Mouse (Mus musculus): ENCODE data around the gene Stat1. TPM values are rescaled to one million over a fixed set of nuclear protein-coding genes. Genes with fewer than 3 reads are reported as not detected.

Stat1 gene
- total and polyA plus RNA-seq, 3 experiments = 10.2 to 77.0 (median 66.1) TPM

GRCm38 (mm10) chr1:52170747-52171146, 51.5 kb downstream of the Stat1 start:
- Histone ChIP-seq H3K36me3 (replicated peaks) (peaks cover 49% of the 10 kb centered on the region), H3K4me1 (ENCODE audit: insufficient read depth, low read depth, low read length) (peaks cover 6% of the 10 kb centered on the region; the same call in 1 of the 2 replicates), H3K9me3 (replicated peaks) (no peaks in the 10 kb centered on the region), H3K4me3 (ENCODE audit: low read depth, low read length) (no peak overlapping the region), H3K27me3 (ENCODE audit: insufficient read depth, low read length) (no peaks in the 10 kb centered on the region)
- TF ChIP-seq TAL1 (conservative IDR thresholded peaks at IDR 0.05; ENCODE audit: low read depth, low read length) = no peak
- no peak for TF ChIP-seq GATA2 (IDR thresholded peaks at IDR 0.05; ENCODE audit: borderline replicate concordance, low read depth, low read length)
- no peak for TF ChIP-seq GATA1 (IDR thresholded peaks at IDR 0.05; ENCODE audit: borderline replicate concordance, low read length)
- TF ChIP-seq CTCF (IDR thresholded peaks at IDR 0.05; ENCODE audit: low read depth, low read length) = no peak
- TF ChIP-seq POLR2AphosphoS5 (IDR thresholded peaks at IDR 0.05; ENCODE audit: insufficient replicate concordance, low read depth, low read length) = no peak
- ATAC-seq (ENCODE audit: extremely low read depth, insufficient number of reproducible peaks, low FRiP score, poor library complexity, severe bottlenecking) (no peak), DNase-seq (ENCODE audit: low spot score) (no peak)

GRCm38 (mm10) chr1:52171271-52171670, 52.0 kb downstream of the Stat1 start:
- H3K36me3 ChIP-seq (replicated peaks) = peaks cover 43% of the 10 kb centered on the region
- ATAC-seq (ENCODE audit: extremely low read depth, insufficient number of reproducible peaks, low FRiP score, poor library complexity, severe bottlenecking) (no peak), DNase-seq (ENCODE audit: low spot score) (no peak)
- peaks cover 10% of the 10 kb centered on the region for H3K4me1 ChIP-seq (ENCODE audit: insufficient read depth, low read depth, low read length)
- no peaks in the 10 kb centered on the region for H3K27me3 ChIP-seq (ENCODE audit: insufficient read depth, low read length)
- H3K9me3 ChIP-seq (replicated peaks) = no peaks in the 10 kb centered on the region
- no peak overlapping the region for H3K4me3 ChIP-seq (ENCODE audit: low read depth, low read length)
- no peak for TF ChIP-seq GATA2 (IDR thresholded peaks at IDR 0.05; ENCODE audit: borderline replicate concordance, low read depth, low read length)
- TF ChIP-seq GATA1 (IDR thresholded peaks at IDR 0.05; ENCODE audit: borderline replicate concordance, low read length) = no peak
- no peak for TF ChIP-seq TAL1 (conservative IDR thresholded peaks at IDR 0.05; ENCODE audit: low read depth, low read length)
- TF ChIP-seq POLR2AphosphoS5 (IDR thresholded peaks at IDR 0.05; ENCODE audit: insufficient replicate concordance, low read depth, low read length) = no peak
- TF ChIP-seq CTCF (IDR thresholded peaks at IDR 0.05; ENCODE audit: low read depth, low read length) = no peak

GRCm38 (mm10) chr1:52175321-52175720, 56.1 kb downstream of the Stat1 start:
- Histone ChIP-seq H3K9me3 (replicated peaks) (no peaks in the 10 kb centered on the region), H3K36me3 (replicated peaks) (peaks cover 36% of the 10 kb centered on the region), H3K4me3 (ENCODE audit: low read depth, low read length) (no peak overlapping the region), H3K4me1 (ENCODE audit: insufficient read depth, low read depth, low read length) (peaks cover 12% of the 10 kb centered on the region), H3K27me3 (ENCODE audit: insufficient read depth, low read length) (no peaks in the 10 kb centered on the region)
- DNase-seq (ENCODE audit: low spot score) (no peak), ATAC-seq (ENCODE audit: extremely low read depth, insufficient number of reproducible peaks, low FRiP score, poor library complexity, severe bottlenecking) (no peak)
- no peak for TF ChIP-seq GATA2 (IDR thresholded peaks at IDR 0.05; ENCODE audit: borderline replicate concordance, low read depth, low read length)
- no peak for TF ChIP-seq TAL1 (conservative IDR thresholded peaks at IDR 0.05; ENCODE audit: low read depth, low read length)
- TF ChIP-seq CTCF (IDR thresholded peaks at IDR 0.05; ENCODE audit: low read depth, low read length) = no peak
- TF ChIP-seq POLR2AphosphoS5 (IDR thresholded peaks at IDR 0.05; ENCODE audit: insufficient replicate concordance, low read depth, low read length) = no peak
- TF ChIP-seq GATA1 (IDR thresholded peaks at IDR 0.05; ENCODE audit: borderline replicate concordance, low read length) = no peak

- Histone ChIP-seq H3K9me3 (replicated peaks) (no peaks in the 10 kb centered on the region), H3K27me3 (ENCODE audit: insufficient read depth, low read length) (no peaks in the 10 kb centered on the region), H3K4me1 (ENCODE audit: insufficient read depth, low read depth, low read length) (peaks cover 11% of the 10 kb centered on the region), H3K36me3 (replicated peaks) (peaks cover 39% of the 10 kb centered on the region), H3K4me3 (ENCODE audit: low read depth, low read length) (no peak overlapping the region)
- DNase-seq (ENCODE audit: low spot score) (no peak), ATAC-seq (ENCODE audit: extremely low read depth, insufficient number of reproducible peaks, low FRiP score, poor library complexity, severe bottlenecking) (no peak)
- TF ChIP-seq GATA2 (IDR thresholded peaks at IDR 0.05; ENCODE audit: borderline replicate concordance, low read depth, low read length) (no peak), GATA1 (IDR thresholded peaks at IDR 0.05; ENCODE audit: borderline replicate concordance, low read length) (no peak), POLR2AphosphoS5 (IDR thresholded peaks at IDR 0.05; ENCODE audit: insufficient replicate concordance, low read depth, low read length) (no peak), CTCF (IDR thresholded peaks at IDR 0.05; ENCODE audit: low read depth, low read length) (no peak), TAL1 (conservative IDR thresholded peaks at IDR 0.05; ENCODE audit: low read depth, low read length) (no peak)
Measured at GRCm38 (mm10) chr1:52175983-52176382, 56.7 kb downstream of the Stat1 start.

GRCm38 (mm10) chr1:52176999-52177398, 57.8 kb downstream of the Stat1 start:
- TF ChIP-seq POLR2AphosphoS5 (IDR thresholded peaks at IDR 0.05; ENCODE audit: insufficient replicate concordance, low read depth, low read length) = no peak
- TF ChIP-seq CTCF (IDR thresholded peaks at IDR 0.05; ENCODE audit: low read depth, low read length) = no peak
- TF ChIP-seq GATA2 (IDR thresholded peaks at IDR 0.05; ENCODE audit: borderline replicate concordance, low read depth, low read length) = no peak
- TF ChIP-seq GATA1 (IDR thresholded peaks at IDR 0.05; ENCODE audit: borderline replicate concordance, low read length) = no peak
- no peak for TF ChIP-seq TAL1 (conservative IDR thresholded peaks at IDR 0.05; ENCODE audit: low read depth, low read length)
- ATAC-seq (ENCODE audit: extremely low read depth, insufficient number of reproducible peaks, low FRiP score, poor library complexity, severe bottlenecking) = no peak
- H3K27me3 ChIP-seq (ENCODE audit: insufficient read depth, low read length) = no peaks in the 10 kb centered on the region
- no peak overlapping the region for H3K4me3 ChIP-seq (ENCODE audit: low read depth, low read length)
- peaks cover 39% of the 10 kb centered on the region for H3K36me3 ChIP-seq (replicated peaks)
- peaks cover 11% of the 10 kb centered on the region for H3K4me1 ChIP-seq (ENCODE audit: insufficient read depth, low read depth, low read length)
- DNase-seq (ENCODE audit: low spot score) = no peak
- no peaks in the 10 kb centered on the region for H3K9me3 ChIP-seq (replicated peaks)

- H3K27me3 ChIP-seq (ENCODE audit: insufficient read depth, low read length) = no peaks in the 10 kb centered on the region
- peaks cover 41% of the 10 kb centered on the region for H3K36me3 ChIP-seq (replicated peaks)
- H3K4me3 ChIP-seq (ENCODE audit: low read depth, low read length) = no peak overlapping the region
- ATAC-seq (ENCODE audit: extremely low read depth, insufficient number of reproducible peaks, low FRiP score, poor library complexity, severe bottlenecking) (no peak), DNase-seq (ENCODE audit: low spot score) (no peak)
- no peak for TF ChIP-seq GATA2 (IDR thresholded peaks at IDR 0.05; ENCODE audit: borderline replicate concordance, low read depth, low read length)
- TF ChIP-seq GATA1 (IDR thresholded peaks at IDR 0.05; ENCODE audit: borderline replicate concordance, low read length) = no peak
- TF ChIP-seq TAL1 (conservative IDR thresholded peaks at IDR 0.05; ENCODE audit: low read depth, low read length) = no peak
- no peak for TF ChIP-seq CTCF (IDR thresholded peaks at IDR 0.05; ENCODE audit: low read depth, low read length)
- no peak for TF ChIP-seq POLR2AphosphoS5 (IDR thresholded peaks at IDR 0.05; ENCODE audit: insufficient replicate concordance, low read depth, low read length)
- H3K9me3 ChIP-seq (replicated peaks) = no peaks in the 10 kb centered on the region
- peaks cover 11% of the 10 kb centered on the region for H3K4me1 ChIP-seq (ENCODE audit: insufficient read depth, low read depth, low read length)
Measured at GRCm38 (mm10) chr1:52179939-52180568, 60.8 kb downstream of the Stat1 start.

Data from G1E (cell line).